Mouse (Mus musculus) c-Kit-positive CD71-positive TER-119-positive erythroid progenitor cells, embryonic 14.5 days (primary cell): ENCODE data around the gene Dynll1.

Source experiments
- DNase-seq: peaks from one replicate; pipeline ENCODE4 v3.0.0-alpha.2; 2013; ENCODE audit warnings: low spot score

Gene Dynll1

GRCm38 (mm10) chr5:115267469-115268045 lies 33.2 kb downstream of the Dynll1 start:
- no peak for DNase-seq

- peak; percentile 97 for DNase-seq
These were observed 33.9 kb downstream of the Dynll1 start for GRCm38 (mm10) chr5:115266787-115267468.

- peak; percentile 34 for DNase-seq
These were observed 34.5 kb downstream of the Dynll1 start for GRCm38 (mm10) chr5:115266340-115266739.

GRCm38 (mm10) chr5:115262502-115263291 lies 38.1 kb downstream of the Dynll1 start:
- DNase-seq = no peak

GRCm38 (mm10) chr5:115261880-115262279 lies 38.9 kb downstream of the Dynll1 start:
- DNase-seq = no peak

GRCm38 (mm10) chr5:115261141-115261540 lies 39.7 kb downstream of the Dynll1 start:
- DNase-seq = no peak

GRCm38 (mm10) chr5:115260356-115260755 lies 40.4 kb downstream of the Dynll1 start:
- no peak for DNase-seq

GRCm38 (mm10) chr5:115256909-115257546 lies 43.8 kb downstream of the Dynll1 start:
- DNase-seq = no peak

GRCm38 (mm10) chr5:115255472-115255871 lies 45.3 kb downstream of the Dynll1 start:
- DNase-seq = no peak
